Mouse (Mus musculus) forebrain, embryonic 14.5 days (tissue): ENCODE measurements around the gene St3gal3. TPM values are rescaled to one million over a fixed set of nuclear protein-coding genes. Genes with fewer than 3 reads are reported as not detected.

ENCODE experiments used
- ATAC-seq: fragments of 200-750 bp; cut with Nextera tagmentation; 2 replicates; pipeline ENCODE4 v1.8.0; 2017; ENCODE audit warnings: mild to moderate bottlenecking, moderate library complexity
- DNase-seq: peaks from one replicate; pipeline ENCODE4 v3.0.0-alpha.2; 2015; ENCODE audit warnings: low spot score
- H3K27ac ChIP-seq: fragments of 300-500 bp; sonication (generic); 2 replicates; pipeline ENCODE4 v1.5.1; 2014; ENCODE audit warnings: low read depth, mild to moderate bottlenecking, control low read depth, low read length, moderate library complexity
- H3K27me3 ChIP-seq: fragments of 300-500 bp; sonication (generic); replicated peaks from 2 replicates; pipeline ENCODE4 v1.6.1; 2014; ENCODE audit warnings: low read length, control low read depth, mixed read lengths; ENCODE audit not compliant: control insufficient read depth, insufficient read depth
- H3K36me3 ChIP-seq: fragments of 300-500 bp; sonication (generic); 2 replicates; pipeline ENCODE4 v1.6.1; 2014; ENCODE audit warnings: low read length, control low read depth; ENCODE audit not compliant: control insufficient read depth, insufficient read depth
- H3K4me1 ChIP-seq: fragments of 300-500 bp; sonication (generic); 2 replicates; pipeline ENCODE4 v1.6.1; 2014; ENCODE audit warnings: antibody characterized with exemption, low read length, control low read depth; ENCODE audit not compliant: control insufficient read depth, insufficient read depth
- H3K4me2 ChIP-seq: fragments of 300-500 bp; sonication (generic); 2 replicates; pipeline ENCODE4 v1.6.1; 2014; ENCODE audit warnings: mild to moderate bottlenecking, control low read depth, low read length
- H3K4me3 ChIP-seq: fragments of 300-500 bp; sonication (generic); 2 replicates; pipeline ENCODE4 v1.5.1; 2014; ENCODE audit warnings: low read depth, low read length, control low read depth
- H3K9ac ChIP-seq: fragments of 300-500 bp; sonication (generic); 2 replicates; pipeline ENCODE4 v1.6.1; 2014; ENCODE audit warnings: mild to moderate bottlenecking, low read length, control low read depth, moderate library complexity
- H3K9me3 ChIP-seq: fragments of 300-500 bp; sonication (generic); replicated peaks from 2 replicates; pipeline ENCODE4 v1.6.1; 2016; ENCODE audit warnings: low read length, control low read depth, mixed read lengths; ENCODE audit not compliant: control insufficient read depth
- WGBS: fragments of 180-500 bp; shearing (Covaris S2); extraction: QIAGEN DNeasy Blood & Tissue Kit; methylation state at CpG from one replicate; pipeline ENCODE4 v1.1.7; 2014; 5-methylcytosine and 5-hydroxymethylcytosine counted together
- polyA plus RNA-seq: library from polyadenylated mRNA; unstranded; fragments of >200 nt; fragmentation: Nextera tagmentation; extraction: Ambion mirVana; gene quantifications from 2 replicates; pipeline ENCODE4 v1.2.1, GENCODE M21; 2014

Gene St3gal3
- polyA plus RNA-seq, 1 experiment from 2014 or later = 11.3 TPM

GRCm38 (mm10) chr4:118016323-118016911 lies 118.3 kb downstream of the St3gal3 start:
- 70% methylated on average over 10 of the region's 10 CpGs for WGBS
- Histone ChIP-seq H3K4me1 (peaks cover 3% of the 10 kb centered on the region; the same call in 1 of the 2 replicates), H3K36me3 (no peaks in the 10 kb centered on the region), H3K4me3 (no peak overlapping the region), H3K9me3 (no peaks in the 10 kb centered on the region), H3K27me3 (no peaks in the 10 kb centered on the region), H3K4me2 (no peak overlapping the region), H3K27ac (no peak overlapping the region), H3K9ac (no peak overlapping the region)
- no peak for DNase-seq
- no peak for ATAC-seq

DNA sequence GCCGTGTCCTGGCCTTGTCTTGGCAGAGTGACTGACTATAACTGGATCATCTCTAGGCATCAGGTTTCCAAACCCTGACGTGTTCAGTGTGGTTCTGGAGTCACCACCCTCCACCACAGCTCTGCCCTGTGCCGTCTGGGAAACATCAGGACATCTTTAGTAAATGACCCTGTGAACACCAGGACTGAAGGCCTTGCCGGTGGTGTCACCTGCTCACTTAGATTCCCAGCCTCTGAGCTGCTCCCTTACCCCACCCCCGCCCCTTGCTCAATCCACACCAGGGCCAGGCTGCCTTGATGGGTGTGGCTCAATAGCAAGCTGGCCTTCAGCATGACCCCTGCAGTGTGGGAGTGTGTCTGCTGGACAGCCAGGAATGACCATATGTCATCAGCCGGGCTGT lies 119.1 kb downstream of the St3gal3 start:
- no peaks in the 10 kb centered on the region for H3K36me3 ChIP-seq
- H3K4me3 ChIP-seq = no peak overlapping the region
- DNase-seq (no peak), ATAC-seq (no peak)
- H3K27me3 ChIP-seq = no peaks in the 10 kb centered on the region
- WGBS = 69% methylated on average over 6 of the region's 6 CpGs
- H3K4me2 ChIP-seq = no peak overlapping the region
- H3K4me1 ChIP-seq = peaks cover 3% of the 10 kb centered on the region; the same call in 1 of the 2 replicates
- no peak overlapping the region for H3K9ac ChIP-seq
- H3K27ac ChIP-seq = no peak overlapping the region
- H3K9me3 ChIP-seq = no peaks in the 10 kb centered on the region

DNA sequence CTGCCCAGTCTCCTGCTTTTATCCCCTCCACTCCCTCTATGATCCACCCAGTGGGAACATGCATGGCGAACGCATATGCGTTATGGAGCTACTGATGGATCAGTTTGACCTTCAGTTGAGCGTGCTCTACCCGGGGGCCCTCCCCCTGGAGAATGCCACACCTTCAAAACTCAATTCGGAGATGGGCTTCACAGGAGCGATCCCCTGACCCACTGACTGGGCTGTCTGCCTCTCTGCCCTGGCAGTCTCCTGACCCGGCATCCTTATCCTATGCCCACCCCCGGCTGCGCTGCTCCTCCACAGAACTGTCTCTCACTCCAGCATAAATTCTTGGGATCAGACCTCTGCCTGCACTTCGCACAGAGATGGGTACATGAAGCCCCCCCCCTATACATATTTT lies 119.6 kb downstream of the St3gal3 start:
- H3K27me3 ChIP-seq = no peaks in the 10 kb centered on the region
- no peaks in the 10 kb centered on the region for H3K36me3 ChIP-seq
- no peak overlapping the region for H3K9ac ChIP-seq
- H3K27ac ChIP-seq = no peak overlapping the region
- no peak overlapping the region for H3K4me2 ChIP-seq
- H3K4me3 ChIP-seq = no peak overlapping the region
- no peaks in the 10 kb centered on the region for H3K9me3 ChIP-seq
- H3K4me1 ChIP-seq = peaks cover 3% of the 10 kb centered on the region; the same call in 1 of the 2 replicates
- 94% methylated on average over 11 of the region's 11 CpGs for WGBS
- ATAC-seq = no peak
- no peak for DNase-seq

DNA sequence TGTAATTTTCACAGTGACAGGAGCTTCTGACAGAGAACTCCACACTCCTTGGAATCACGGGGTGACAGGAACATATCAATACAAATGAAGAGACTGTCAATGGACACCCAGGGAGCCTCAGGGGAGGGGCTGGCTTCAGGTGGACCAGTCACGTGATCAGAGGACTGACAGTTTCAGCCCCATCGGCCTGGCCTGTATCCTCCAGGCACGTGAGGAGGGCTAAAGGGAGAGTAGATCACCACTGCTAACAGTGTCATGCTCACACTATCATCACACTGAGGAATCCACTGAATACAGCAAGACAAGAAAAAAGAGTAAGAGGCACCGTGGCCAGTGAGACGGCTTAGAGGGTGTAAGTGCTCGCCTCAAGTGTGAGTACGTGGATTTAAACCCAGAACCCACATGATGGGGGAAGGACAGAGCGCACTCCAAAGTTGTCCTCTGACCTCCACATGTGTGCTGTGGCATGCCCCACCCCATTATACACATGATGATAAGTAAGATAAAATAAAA lies 124.0 kb downstream of the St3gal3 start:
- DNase-seq (no peak), ATAC-seq (no peak)
- Histone ChIP-seq H3K27ac (no peak overlapping the region), H3K9ac (no peak overlapping the region), H3K4me3 (no peak overlapping the region), H3K36me3 (no peaks in the 10 kb centered on the region), H3K4me2 (no peak overlapping the region), H3K4me1 (peaks cover under 1% of the 10 kb centered on the region; the same call in 1 of the 2 replicates), H3K9me3 (no peaks in the 10 kb centered on the region), H3K27me3 (no peaks in the 10 kb centered on the region)
- 87% methylated on average over 9 of the region's 9 CpGs for WGBS

DNA sequence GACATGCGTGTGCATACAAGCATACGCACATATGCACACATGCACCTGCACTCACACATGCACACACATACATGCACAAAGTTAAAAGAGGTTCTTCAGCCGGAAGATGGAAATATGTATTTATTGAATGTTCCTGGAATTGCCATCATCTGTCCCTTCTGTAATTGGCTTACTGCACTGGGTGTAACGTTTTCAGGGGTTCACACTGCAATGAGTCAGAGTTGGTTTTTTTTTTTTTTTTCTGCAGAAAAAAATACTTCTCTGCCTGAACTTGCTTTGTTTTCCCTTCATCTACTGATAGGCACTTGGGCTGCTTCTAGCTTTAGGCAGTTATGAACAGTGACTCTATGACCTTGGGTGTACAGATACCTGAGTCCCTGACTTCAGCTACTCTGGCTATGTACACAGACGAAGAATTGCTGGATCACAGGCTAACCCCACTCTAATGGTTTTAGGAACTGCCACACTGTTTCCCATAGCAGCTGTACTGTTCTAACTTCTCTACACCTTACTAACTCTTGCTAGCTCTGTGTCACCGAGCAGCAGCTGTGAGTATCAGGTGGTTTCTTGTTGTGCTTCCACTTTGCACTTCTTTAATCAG lies 126.2 kb downstream of the St3gal3 start:
- no peak for ATAC-seq
- no peak for DNase-seq
- no peak overlapping the region for H3K4me2 ChIP-seq
- H3K4me1 ChIP-seq = no peaks in the 10 kb centered on the region
- 80% methylated on average over 6 of the region's 6 CpGs for whole genome bisulfite sequencing
- no peak overlapping the region for H3K4me3 ChIP-seq
- H3K9ac ChIP-seq = no peak overlapping the region
- no peaks in the 10 kb centered on the region for H3K36me3 ChIP-seq
- no peaks in the 10 kb centered on the region for H3K27me3 ChIP-seq
- H3K27ac ChIP-seq = no peak overlapping the region
- no peaks in the 10 kb centered on the region for H3K9me3 ChIP-seq

DNA sequence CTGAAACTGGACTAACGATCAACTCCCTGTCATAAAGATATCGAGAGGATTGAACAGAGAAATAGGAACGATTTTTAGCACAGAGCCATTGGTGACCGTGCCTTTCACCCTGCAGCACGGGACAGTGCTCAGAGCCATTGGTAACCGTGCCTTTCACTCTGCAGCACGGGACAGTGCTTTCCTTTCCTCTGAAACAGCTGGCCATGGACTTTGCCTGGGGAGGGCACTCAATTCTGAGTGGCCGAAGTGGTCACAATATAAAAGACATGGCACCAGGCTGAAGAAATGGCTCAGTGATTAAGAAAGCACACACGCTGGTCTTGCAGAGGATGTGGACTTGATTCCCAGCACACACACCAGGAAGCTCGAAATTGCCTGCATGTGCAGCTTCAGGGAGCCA lies 133.4 kb downstream of the St3gal3 start:
- Histone ChIP-seq H3K4me3 (no peak overlapping the region), H3K9ac (no peak overlapping the region), H3K4me1 (peaks cover 8% of the 10 kb centered on the region; the same call in 1 of the 2 replicates), H3K9me3 (no peaks in the 10 kb centered on the region), H3K27ac (no peak overlapping the region), H3K4me2 (no peak overlapping the region), H3K36me3 (no peaks in the 10 kb centered on the region), H3K27me3 (no peaks in the 10 kb centered on the region)
- WGBS = 78% methylated on average over 10 of the region's 10 CpGs
- DNase-seq (no peak), ATAC-seq (no peak)

DNA sequence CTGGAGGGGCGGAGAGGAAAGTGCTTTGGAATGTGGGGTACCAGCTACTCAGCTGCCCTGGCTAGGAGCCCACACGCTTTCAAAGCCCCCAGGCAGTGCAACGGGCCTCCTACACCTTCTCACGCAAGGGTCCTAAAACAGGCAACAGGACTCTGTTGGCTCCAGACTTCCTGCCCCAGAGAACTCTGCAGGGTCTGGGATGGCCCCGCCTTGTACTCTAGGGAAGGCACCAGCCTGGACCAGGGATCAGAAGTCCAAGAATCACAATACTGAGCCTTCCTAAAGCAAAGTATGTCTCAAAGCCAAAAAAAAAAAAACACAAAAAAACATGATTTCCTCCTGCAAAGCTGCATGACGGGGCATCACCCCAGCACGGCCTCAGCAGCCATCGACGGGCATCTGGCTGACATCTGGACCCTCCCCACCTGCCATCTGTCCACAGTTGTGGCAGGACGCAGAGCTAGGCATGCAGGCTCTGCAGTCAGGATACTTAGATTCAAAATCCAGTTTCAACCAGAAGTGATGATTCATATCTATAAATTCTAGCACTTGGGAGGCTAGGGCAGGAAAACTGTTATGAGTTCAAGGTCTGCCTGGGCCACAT lies 134.0 kb downstream of the St3gal3 start:
- Histone ChIP-seq H3K4me2 (no peak overlapping the region), H3K9ac (no peak overlapping the region), H3K9me3 (no peaks in the 10 kb centered on the region), H3K4me1 (peaks cover 8% of the 10 kb centered on the region; the same call in 1 of the 2 replicates), H3K4me3 (no peak overlapping the region), H3K36me3 (no peaks in the 10 kb centered on the region), H3K27me3 (no peaks in the 10 kb centered on the region), H3K27ac (no peak overlapping the region)
- WGBS = 74% methylated on average over 10 of the region's 10 CpGs
- ATAC-seq = no peak
- DNase-seq = no peak

GRCm38 (mm10) chr4:117999951-118000350 lies 134.8 kb downstream of the St3gal3 start:
- 82% methylated on average over 7 of the region's 7 CpGs for WGBS
- Histone ChIP-seq H3K36me3 (no peaks in the 10 kb centered on the region), H3K27ac (no peak overlapping the region), H3K9ac (no peak overlapping the region), H3K4me2 (no peak overlapping the region), H3K4me1 (peaks cover 8% of the 10 kb centered on the region; the same call in 1 of the 2 replicates), H3K27me3 (no peaks in the 10 kb centered on the region), H3K9me3 (no peaks in the 10 kb centered on the region), H3K4me3 (no peak overlapping the region)
- ATAC-seq (no peak), DNase-seq (no peak)
